In genomic region chr13:74096715-74097363, GRCm38 (mm10) we compare ENCODE assay signal across 9 mouse cellular contexts. TPM values are rescaled to one million over a fixed set of nuclear protein-coding genes. Genes with fewer than 3 reads are reported as not detected.
DNase-seq lines count a peak whose midpoint lies in the region; ATAC-seq and TF ChIP-seq lines count a peak whose summit lies in the region.
"Had no signal": no experiment of that assay in that cellular context is flagged by ENCODE, and none has a peak within 500 bp of the region (broad histone marks: within the 10 kb centered on the region; RNA-seq: fewer than 3 reads in every experiment).

No protein-coding gene starts in this region.

- no peak overlapping the region for H3K4me3 ChIP-seq in spleen, adult 2 months (ENCODE audit: extremely low read depth, insufficient read depth, insufficient read length)
- no peak overlapping the region for H3K4me3 ChIP-seq in limb, embryonic 12.5 days (replicated peaks)
- H3K4me3 ChIP-seq in midbrain, embryonic 16.5 days (ENCODE audit: low read depth, low read length) = no peak overlapping the region
- no peak overlapping the region for H3K4me3 ChIP-seq in testis, adult 2 months (ENCODE audit: control insufficient read depth, low read depth, low read length)
- H3K4me3 ChIP-seq: embryonic facial prominence, embryonic 15.5 days had no signal

- peak; percentile 81; the same call in 1 of the 2 replicates for ATAC-seq in limb, embryonic 12.5 days (ENCODE audit: insufficient number of reproducible peaks, insufficient read depth, low FRiP score, low TSS enrichment, low read depth)
- peak; percentile 79 for ATAC-seq in midbrain, embryonic 16.5 days

- H3K4me2 ChIP-seq in limb, embryonic 12.5 days = no peak overlapping the region
- no peak overlapping the region for H3K4me2 ChIP-seq in midbrain, embryonic 16.5 days (ENCODE audit: low read length)
- H3K4me2 ChIP-seq: embryonic facial prominence, embryonic 15.5 days had no signal

- no peaks in the 10 kb centered on the region for H3K4me1 ChIP-seq in spleen, adult 2 months (ENCODE audit: control insufficient read depth, insufficient read depth, insufficient read length)
- H3K4me1 ChIP-seq in limb, embryonic 12.5 days (replicated peaks) = no peaks in the 10 kb centered on the region
- no peaks in the 10 kb centered on the region for H3K4me1 ChIP-seq in midbrain, embryonic 16.5 days (ENCODE audit: control insufficient read depth, insufficient read depth, low read length)
- H3K4me1 ChIP-seq in testis, adult 2 months (ENCODE audit: control insufficient read depth, insufficient read depth, low read length) = no peaks in the 10 kb centered on the region
- H3K4me1 ChIP-seq: embryonic facial prominence, embryonic 15.5 days had no signal

- DNase-seq in spleen, adult 2 months (ENCODE audit: low read depth in 1 of 2, low spot score in 2 of 2) = peak in 1 of 2 experiments; percentile 22
- DNase-seq in spleen, adult 12 weeks (ENCODE audit: low spot score) = no peak
- peak; percentile 84 to 85 for DNase-seq in cerebellum, postnatal 10 days
- DNase-seq in frontal cortex, postnatal 36 days (ENCODE audit: low spot score in 2 of 2) = peak; percentile 55 to 62
- peak; percentile 70 for DNase-seq in kidney, adult 18-20 months

- 34% methylated on average over 2 of the region's 2 CpGs for WGBS in spleen, adult 2 months
- WGBS in limb, embryonic 12.5 days = 37% methylated on average over 2 of the region's 2 CpGs
- WGBS in midbrain, embryonic 16.5 days = 37% methylated on average over 2 of the region's 2 CpGs

- no peak overlapping the region for H3K27ac ChIP-seq in spleen, adult 2 months (ENCODE audit: insufficient read depth, low read length)
- H3K27ac ChIP-seq in limb, embryonic 12.5 days = no peak overlapping the region
- H3K27ac ChIP-seq in midbrain, embryonic 16.5 days (ENCODE audit: low read length) = no peak overlapping the region
- no peak overlapping the region for H3K27ac ChIP-seq in testis, adult 2 months (ENCODE audit: control insufficient read depth, insufficient read depth, low read depth, low read length)
- H3K27ac ChIP-seq: embryonic facial prominence, embryonic 15.5 days had no signal

- no peaks in the 10 kb centered on the region for H3K27me3 ChIP-seq in spleen, adult 2 months (ENCODE audit: control insufficient read depth, insufficient read depth, low read length)
- 0 out of 2 replicates have a peak, but pooled peaks cover 2% of the 10 kb centered on the region for H3K27me3 ChIP-seq in limb, embryonic 12.5 days
- no peaks in the 10 kb centered on the region for H3K27me3 ChIP-seq in midbrain, embryonic 16.5 days (ENCODE audit: control insufficient read depth, insufficient read depth, low read depth, low read length)
- no peaks in the 10 kb centered on the region for H3K27me3 ChIP-seq in testis, adult 2 months (ENCODE audit: control insufficient read depth, insufficient read depth, low read length)
- H3K27me3 ChIP-seq: embryonic facial prominence, embryonic 15.5 days had no signal

- TF ChIP-seq POLR2A in spleen, adult 2 months (IDR thresholded peaks at IDR 0.05; ENCODE audit: low read depth, low read length) = no peak
- no peak for TF ChIP-seq POLR2A in testis, adult 2 months (IDR thresholded peaks at IDR 0.05; ENCODE audit: control insufficient read depth, low read depth, low read length)

- H3K36me3 ChIP-seq in spleen, adult 2 months (ENCODE audit: control insufficient read depth, insufficient read depth, low read length) = no peaks in the 10 kb centered on the region
- H3K36me3 ChIP-seq in limb, embryonic 12.5 days = no peaks in the 10 kb centered on the region
- H3K36me3 ChIP-seq in midbrain, embryonic 16.5 days (ENCODE audit: control insufficient read depth, insufficient read depth, low read length) = no peaks in the 10 kb centered on the region
- H3K36me3 ChIP-seq in testis, adult 2 months (ENCODE audit: control insufficient read depth, insufficient read depth, low read length) = no peaks in the 10 kb centered on the region
- H3K36me3 ChIP-seq: embryonic facial prominence, embryonic 15.5 days had no signal

- peak; percentile 49; the same call in 1 of the 2 replicates for TF ChIP-seq CTCF in spleen, adult 2 months (IDR thresholded peaks at IDR 0.05; ENCODE audit: extremely low read depth, insufficient read depth, insufficient read length, insufficient replicate concordance)
- TF ChIP-seq CTCF in testis, adult 2 months (IDR thresholded peaks at IDR 0.05; ENCODE audit: control insufficient read depth, insufficient read depth, insufficient replicate concordance, low read depth, low read length) = peak; percentile 58; the same call in 1 of the 2 replicates

- H3K9me3 ChIP-seq in limb, embryonic 12.5 days = no peaks in the 10 kb centered on the region
- no peaks in the 10 kb centered on the region for H3K9me3 ChIP-seq in midbrain, embryonic 16.5 days (replicated peaks; ENCODE audit: control insufficient read depth, low read length, poor library complexity, severe bottlenecking)
- H3K9me3 ChIP-seq: embryonic facial prominence, embryonic 15.5 days had no signal

- no peak overlapping the region for H3K9ac ChIP-seq in limb, embryonic 12.5 days (replicated peaks)
- no peak overlapping the region for H3K9ac ChIP-seq in midbrain, embryonic 16.5 days (ENCODE audit: low read depth, low read length)
- H3K9ac ChIP-seq: embryonic facial prominence, embryonic 15.5 days had no signal

RNA-seq across cellular contexts. Expression of gene Slc9a3, which starts 24.4 kb away (rescaled TPM):
- 0.01 TPM in 1 of 2 replicates, not detected in the other for polyA plus RNA-seq in spleen, adult 2 months (2012; rRNA removed)
- not detected in 2 replicates for polyA plus RNA-seq in limb, embryonic 12.5 days (2016; fragmentation: Nextera tagmentation; extraction: Ambion mirVana)
- 0.13 and 0.41 TPM in 2 replicates for polyA plus RNA-seq in midbrain, embryonic 16.5 days (2015; fragmentation: Nextera tagmentation; extraction: Ambion mirVana)
- polyA plus RNA-seq in testis, adult 2 months (2012; rRNA removed) = 1.0 and 1.9 TPM in 2 replicates

RNA-seq across cellular contexts. Expression of gene Cep72, which starts 34.7 kb away (rescaled TPM):
- polyA plus RNA-seq in spleen, adult 2 months (2012; rRNA removed) = 2.4 and 3.7 TPM in 2 replicates
- 20.9 TPM in 2 replicates for polyA plus RNA-seq in limb, embryonic 12.5 days (2016; fragmentation: Nextera tagmentation; extraction: Ambion mirVana)
- 6.7 and 7.7 TPM in 2 replicates for polyA plus RNA-seq in midbrain, embryonic 16.5 days (2015; fragmentation: Nextera tagmentation; extraction: Ambion mirVana)
- 63.2 and 69.1 TPM in 2 replicates for polyA plus RNA-seq in testis, adult 2 months (2012; rRNA removed)
